Mouse (Mus musculus): ENCODE measurements around the gene Grin2d. TPM values are rescaled to one million over a fixed set of nuclear protein-coding genes. Genes with fewer than 3 reads are reported as not detected.
A peak's percentile ranks its signal among the peaks of the same experiment; 100 is the strongest.

The Grin2d gene
- polyA plus RNA-seq, 1 experiment from 2014 or later: 0.17 TPM

DNA sequence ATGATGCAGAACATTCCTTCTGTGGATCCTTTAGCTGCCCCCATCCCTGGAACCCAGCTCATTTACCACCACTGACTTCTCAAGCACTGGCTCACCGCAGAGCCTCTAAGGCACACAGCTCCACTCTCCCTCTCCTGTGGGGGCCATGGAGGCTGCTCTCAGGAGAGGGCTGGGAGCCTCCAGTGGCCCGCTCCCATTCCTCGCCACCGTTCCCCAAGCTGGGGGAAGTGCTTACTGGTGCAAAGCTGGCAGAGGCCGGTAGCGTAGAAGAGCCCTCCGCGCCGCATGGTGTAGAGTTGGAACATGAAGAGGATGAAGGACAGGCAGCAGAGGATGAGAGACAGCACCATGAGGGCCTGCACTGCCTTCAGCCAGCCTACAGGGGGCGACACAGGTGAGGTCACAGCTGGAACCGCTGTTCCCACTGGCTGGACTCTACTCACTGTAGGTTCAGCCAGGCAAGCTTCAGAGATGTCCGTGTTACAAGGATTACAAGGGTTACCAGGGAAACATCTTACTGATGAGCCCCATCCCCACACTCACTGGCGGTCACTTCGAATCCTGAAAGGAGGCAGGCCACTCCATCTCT is 41.0 kb upstream of the Grin2d start:
- Histone ChIP-seq H3K4me2 (ENCODE audit: low read depth, low read length) (peak overlapping the region; percentile 51; the same call in 1 of the 2 replicates), H3K36me3 (ENCODE audit: control insufficient read depth, insufficient read depth) (no peaks in the 10 kb centered on the region), H3K27ac (ENCODE audit: low read length) (no peak overlapping the region), H3K4me3 (ENCODE audit: low read length) (no peak overlapping the region), H3K27me3 (ENCODE audit: control insufficient read depth, insufficient read depth, low read length) (no peaks in the 10 kb centered on the region), H3K9me3 (replicated peaks; ENCODE audit: control insufficient read depth, low read length) (no peaks in the 10 kb centered on the region), H3K4me1 (ENCODE audit: control insufficient read depth, insufficient read depth, low read length) (peaks cover 25% of the 10 kb centered on the region), H3K9ac (ENCODE audit: low read length) (no peak overlapping the region)
- ATAC-seq (replicated peaks; ENCODE audit: extremely low read depth, insufficient read depth, low FRiP score): no peak
- WGBS: 64% methylated on average over 14 of the region's 14 CpGs

DNA sequence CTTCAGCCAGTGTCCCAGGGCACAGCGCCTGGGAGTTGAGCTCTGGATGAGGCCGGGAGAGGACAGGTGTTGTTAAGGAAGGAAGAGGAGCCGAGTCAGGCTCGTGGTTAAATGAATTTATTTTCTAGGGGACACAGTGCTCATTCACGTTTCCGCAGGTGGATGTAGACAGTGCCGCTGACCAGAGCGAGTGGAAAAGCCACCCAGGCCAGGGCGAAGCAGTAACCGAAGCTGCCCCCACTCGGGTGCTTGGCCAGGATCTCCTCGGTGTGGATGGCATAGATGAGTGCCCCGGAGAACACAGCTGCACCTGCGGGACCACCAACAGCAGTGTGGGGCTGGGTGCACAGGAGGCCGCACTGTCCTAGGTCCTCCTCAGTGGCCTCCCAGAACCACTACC is 39.7 kb upstream of the Grin2d start:
- Histone ChIP-seq H3K27me3 (ENCODE audit: control insufficient read depth, insufficient read depth, low read length) (no peaks in the 10 kb centered on the region), H3K4me3 (ENCODE audit: low read length) (no peak overlapping the region), H3K4me2 (ENCODE audit: low read depth, low read length) (no peak overlapping the region), H3K27ac (ENCODE audit: low read length) (no peak overlapping the region), H3K36me3 (ENCODE audit: control insufficient read depth, insufficient read depth) (no peaks in the 10 kb centered on the region), H3K9me3 (replicated peaks; ENCODE audit: control insufficient read depth, low read length) (no peaks in the 10 kb centered on the region), H3K9ac (ENCODE audit: low read length) (no peak overlapping the region), H3K4me1 (ENCODE audit: control insufficient read depth, insufficient read depth, low read length) (peaks cover 25% of the 10 kb centered on the region)
- 86% methylated on average over 15 of the region's 15 CpGs for WGBS
- ATAC-seq (replicated peaks; ENCODE audit: extremely low read depth, insufficient read depth, low FRiP score): no peak

DNA sequence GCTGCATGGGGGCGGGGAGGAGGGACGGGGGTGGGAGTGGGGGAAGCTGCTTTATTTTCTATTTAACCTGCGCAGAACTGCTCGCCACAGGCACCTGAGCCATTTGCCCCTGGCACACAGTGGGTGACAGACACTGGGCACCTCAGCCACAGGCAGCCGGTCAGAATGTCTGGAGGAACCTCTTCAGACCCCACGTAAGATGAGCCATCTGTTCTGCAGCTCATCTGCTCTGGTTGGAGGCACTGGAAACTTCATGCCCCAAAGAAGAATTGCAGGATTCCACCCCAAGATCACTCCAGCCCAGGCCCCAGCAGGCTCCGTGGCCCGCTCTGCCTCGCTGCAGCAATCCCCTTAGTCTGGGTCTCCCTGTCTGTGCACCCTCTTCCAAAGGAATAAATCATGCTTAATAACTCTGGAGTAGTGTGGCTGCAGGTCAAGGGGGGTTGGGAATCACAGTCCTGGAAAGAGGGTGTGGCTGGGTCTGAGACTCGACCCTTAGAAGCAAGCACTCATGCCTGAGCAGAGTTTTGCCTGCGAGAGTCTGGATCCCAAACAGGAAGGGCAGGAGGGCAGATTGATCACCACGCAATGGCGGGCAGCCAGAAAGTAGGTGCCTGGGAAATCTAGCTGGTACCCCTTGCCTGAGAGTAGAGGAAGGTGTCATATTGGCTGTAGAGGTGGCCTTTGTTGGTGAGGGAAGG is 39.0 kb upstream of the Grin2d start:
- peak overlapping the region; percentile 53 for H3K4me2 ChIP-seq (ENCODE audit: low read depth, low read length)
- ATAC-seq (replicated peaks; ENCODE audit: extremely low read depth, insufficient read depth, low FRiP score): no peak
- H3K9ac ChIP-seq (ENCODE audit: low read length): peak overlapping the region; percentile 51
- H3K27ac ChIP-seq (ENCODE audit: low read length): peak overlapping the region; percentile 70
- no peaks in the 10 kb centered on the region for H3K9me3 ChIP-seq (replicated peaks; ENCODE audit: control insufficient read depth, low read length)
- H3K4me3 ChIP-seq (ENCODE audit: low read length): peak overlapping the region; percentile 34; the same call in 1 of the 2 replicates
- no peaks in the 10 kb centered on the region for H3K36me3 ChIP-seq (ENCODE audit: control insufficient read depth, insufficient read depth)
- peaks cover 17% of the 10 kb centered on the region for H3K4me1 ChIP-seq (ENCODE audit: control insufficient read depth, insufficient read depth, low read length)
- no peaks in the 10 kb centered on the region for H3K27me3 ChIP-seq (ENCODE audit: control insufficient read depth, insufficient read depth, low read length)
- WGBS: 33% methylated on average over 13 of the region's 13 CpGs

DNA sequence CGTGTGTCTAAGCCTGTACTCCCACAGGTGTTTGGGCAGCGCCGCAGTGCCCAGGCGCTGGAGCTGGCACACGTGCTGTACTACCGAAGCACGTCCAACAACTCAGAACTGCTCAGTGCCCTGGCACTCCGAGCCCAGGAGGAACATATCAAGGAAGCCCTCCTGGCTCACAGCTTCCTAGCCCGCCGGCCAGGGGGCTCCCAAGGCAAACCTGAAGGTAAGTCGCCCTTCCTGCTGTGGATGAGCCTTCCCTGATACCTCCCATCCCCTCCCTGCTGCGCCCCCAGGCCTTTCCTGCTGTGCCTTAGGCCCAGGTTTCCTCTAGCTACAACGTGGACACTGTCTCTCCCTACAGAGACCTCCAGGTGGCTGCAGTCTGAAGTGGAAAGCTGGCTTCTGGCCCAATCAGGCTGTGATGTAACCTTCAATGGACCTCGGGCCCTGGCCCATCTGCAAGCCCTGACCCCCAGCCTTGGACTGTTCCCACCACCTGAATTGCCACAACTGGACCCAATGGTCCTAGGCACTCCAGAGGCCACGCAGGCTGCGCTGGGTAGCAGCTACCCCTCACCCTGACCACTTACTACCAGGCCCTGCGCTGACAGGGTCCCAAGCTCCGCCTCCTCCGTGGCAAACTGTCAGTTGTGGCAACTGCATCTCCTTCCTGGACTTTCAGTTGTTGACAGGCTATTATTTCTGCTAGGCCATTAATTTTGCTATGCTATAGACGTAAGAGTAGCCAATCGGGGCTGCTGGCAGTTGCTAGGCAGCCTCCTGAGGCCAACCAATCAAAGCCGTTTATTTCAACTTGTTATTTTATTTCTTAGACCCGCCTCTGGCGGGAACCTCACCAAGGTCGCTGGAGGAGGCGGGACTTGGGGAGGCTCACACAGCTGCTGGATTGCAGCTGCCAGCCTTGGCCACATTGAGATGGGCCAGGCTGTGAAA is 38.2 kb upstream of the Grin2d start:
- H3K4me2 ChIP-seq (ENCODE audit: low read depth, low read length): peak overlapping the region; percentile 53
- ATAC-seq (replicated peaks; ENCODE audit: extremely low read depth, insufficient read depth, low FRiP score): peak; percentile 71
- H3K4me1 ChIP-seq (ENCODE audit: control insufficient read depth, insufficient read depth, low read length): peaks cover 17% of the 10 kb centered on the region
- H3K27me3 ChIP-seq (ENCODE audit: control insufficient read depth, insufficient read depth, low read length): no peaks in the 10 kb centered on the region
- WGBS: 41% methylated on average over 26 of the region's 26 CpGs
- peak overlapping the region; percentile 5 for H3K27ac ChIP-seq (ENCODE audit: low read length)
- peak overlapping the region; percentile 34 for H3K4me3 ChIP-seq (ENCODE audit: low read length)
- no peaks in the 10 kb centered on the region for H3K9me3 ChIP-seq (replicated peaks; ENCODE audit: control insufficient read depth, low read length)
- H3K36me3 ChIP-seq (ENCODE audit: control insufficient read depth, insufficient read depth): no peaks in the 10 kb centered on the region
- peak overlapping the region; percentile 51 for H3K9ac ChIP-seq (ENCODE audit: low read length)

DNA sequence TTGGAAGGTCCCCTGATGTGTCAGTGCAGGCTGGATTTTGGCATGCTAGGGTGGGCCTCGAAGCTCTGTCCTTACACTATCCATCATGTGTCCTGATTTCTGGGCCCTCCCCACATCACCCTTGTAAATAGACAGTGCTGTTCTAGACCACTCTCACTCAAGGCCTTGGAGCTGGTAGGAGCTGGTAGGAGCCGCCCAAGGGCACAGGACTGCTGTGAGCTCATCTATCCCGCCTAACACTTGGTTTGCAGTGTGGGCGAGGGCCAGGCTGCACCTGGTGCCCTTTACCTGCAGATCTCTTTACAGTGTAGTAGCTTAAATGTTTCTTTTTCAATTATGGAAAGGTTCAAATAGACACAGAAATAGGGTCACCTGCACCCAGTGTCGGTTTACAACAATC is 36.8 kb upstream of the Grin2d start:
- H3K36me3 ChIP-seq (ENCODE audit: control insufficient read depth, insufficient read depth): peaks cover 5% of the 10 kb centered on the region
- WGBS: 82% methylated on average over 5 of the region's 5 CpGs
- H3K9me3 ChIP-seq (replicated peaks; ENCODE audit: control insufficient read depth, low read length): no peaks in the 10 kb centered on the region; the same call in 1 of the 2 replicates
- H3K4me1 ChIP-seq (ENCODE audit: control insufficient read depth, insufficient read depth, low read length): peaks cover 17% of the 10 kb centered on the region
- H3K4me2 ChIP-seq (ENCODE audit: low read depth, low read length): no peak overlapping the region
- no peak for ATAC-seq (replicated peaks; ENCODE audit: extremely low read depth, insufficient read depth, low FRiP score)
- no peak overlapping the region for H3K27ac ChIP-seq (ENCODE audit: low read length)
- no peak overlapping the region for H3K4me3 ChIP-seq (ENCODE audit: low read length)
- H3K9ac ChIP-seq (ENCODE audit: low read length): no peak overlapping the region
- no peaks in the 10 kb centered on the region for H3K27me3 ChIP-seq (ENCODE audit: control insufficient read depth, insufficient read depth, low read length)

DNA sequence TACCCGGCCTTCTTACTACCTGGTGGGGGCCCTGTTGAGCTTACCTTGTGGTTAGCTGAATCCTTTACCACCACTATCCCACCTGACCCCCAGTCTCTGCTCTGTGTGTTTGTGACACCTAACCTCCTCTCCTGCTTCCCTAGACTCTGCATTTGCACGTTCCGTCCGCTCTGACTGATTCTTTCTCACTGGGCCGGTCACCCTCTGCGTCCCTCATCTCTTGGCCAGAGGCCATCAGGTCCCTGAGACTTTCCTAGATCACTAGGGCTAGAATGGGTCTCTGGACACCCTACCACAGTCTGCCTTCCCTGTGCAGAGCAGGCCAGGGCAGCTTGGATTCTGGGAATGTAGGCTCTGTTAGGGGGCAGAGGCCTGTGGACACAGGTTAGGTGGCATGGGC is 35.9 kb upstream of the Grin2d start:
- H3K27ac ChIP-seq (ENCODE audit: low read length): no peak overlapping the region
- peaks cover 17% of the 10 kb centered on the region for H3K4me1 ChIP-seq (ENCODE audit: control insufficient read depth, insufficient read depth, low read length)
- no peaks in the 10 kb centered on the region; the same call in 1 of the 2 replicates for H3K9me3 ChIP-seq (replicated peaks; ENCODE audit: control insufficient read depth, low read length)
- H3K9ac ChIP-seq (ENCODE audit: low read length): no peak overlapping the region
- ATAC-seq (replicated peaks; ENCODE audit: extremely low read depth, insufficient read depth, low FRiP score): no peak
- no peak overlapping the region for H3K4me3 ChIP-seq (ENCODE audit: low read length)
- 86% methylated on average over 6 of the region's 6 CpGs for WGBS
- no peaks in the 10 kb centered on the region for H3K27me3 ChIP-seq (ENCODE audit: control insufficient read depth, insufficient read depth, low read length)
- H3K4me2 ChIP-seq (ENCODE audit: low read depth, low read length): no peak overlapping the region
- H3K36me3 ChIP-seq (ENCODE audit: control insufficient read depth, insufficient read depth): peaks cover 15% of the 10 kb centered on the region

DNA sequence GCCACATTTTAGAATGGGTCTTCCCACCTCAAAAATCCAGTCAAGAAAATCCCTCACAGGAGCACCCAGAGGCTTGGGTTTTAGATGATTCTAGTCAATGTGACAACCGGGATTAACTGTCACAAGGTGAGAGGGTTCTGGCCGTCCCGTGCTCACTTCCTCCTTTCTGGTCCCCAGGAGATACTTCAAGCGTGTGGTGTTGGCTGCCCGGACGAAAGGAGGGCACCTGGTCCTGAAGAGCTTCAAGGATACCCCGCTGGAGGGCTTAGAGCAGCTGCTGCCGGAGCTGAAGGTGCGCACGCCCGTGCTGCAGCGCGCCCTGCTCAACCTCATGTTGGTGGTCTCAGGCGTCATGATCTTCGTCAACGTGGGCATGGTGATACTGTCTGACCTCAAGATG is 31.0 kb upstream of the Grin2d start:
- no peaks in the 10 kb centered on the region for H3K27me3 ChIP-seq (ENCODE audit: control insufficient read depth, insufficient read depth, low read length)

DNA sequence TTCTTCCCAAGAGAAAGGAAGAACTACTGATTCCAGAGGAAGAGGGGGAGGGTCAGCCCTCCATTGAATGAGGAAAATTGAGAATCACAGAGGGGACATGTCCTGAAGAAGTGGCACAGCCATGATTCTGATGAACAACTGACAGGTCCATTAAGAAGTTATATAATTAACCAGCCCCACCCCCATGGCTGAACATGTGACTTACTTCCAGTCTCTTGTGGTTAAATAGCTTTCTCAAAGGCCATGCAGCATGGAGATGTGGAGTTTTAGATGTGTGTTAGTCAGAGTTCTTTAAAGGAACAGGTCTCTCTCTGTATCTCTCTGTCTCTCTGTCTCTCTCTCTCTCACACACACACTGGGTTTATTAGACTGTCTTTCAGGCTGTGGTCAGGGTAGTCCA is 30.2 kb upstream of the Grin2d start:
- Histone ChIP-seq H3K27ac (ENCODE audit: low read length) (no peak overlapping the region), H3K9me3 (replicated peaks; ENCODE audit: control insufficient read depth, low read length) (no peaks in the 10 kb centered on the region; the same call in 1 of the 2 replicates), H3K4me2 (ENCODE audit: low read depth, low read length) (no peak overlapping the region), H3K4me1 (ENCODE audit: control insufficient read depth, insufficient read depth, low read length) (no peaks in the 10 kb centered on the region), H3K4me3 (ENCODE audit: low read length) (no peak overlapping the region), H3K9ac (ENCODE audit: low read length) (no peak overlapping the region), H3K36me3 (ENCODE audit: control insufficient read depth, insufficient read depth) (peaks cover 18% of the 10 kb centered on the region), H3K27me3 (ENCODE audit: control insufficient read depth, insufficient read depth, low read length) (no peaks in the 10 kb centered on the region)
- no peak for ATAC-seq (replicated peaks; ENCODE audit: extremely low read depth, insufficient read depth, low FRiP score)

More for the DNA sequence above, 31.0 kb upstream of the Grin2d start:
- Histone ChIP-seq H3K4me1 (ENCODE audit: control insufficient read depth, insufficient read depth, low read length) (no peaks in the 10 kb centered on the region), H3K36me3 (ENCODE audit: control insufficient read depth, insufficient read depth) (peaks cover 18% of the 10 kb centered on the region), H3K27ac (ENCODE audit: low read length) (no peak overlapping the region), H3K4me2 (ENCODE audit: low read depth, low read length) (no peak overlapping the region), H3K4me3 (ENCODE audit: low read length) (no peak overlapping the region), H3K9me3 (replicated peaks; ENCODE audit: control insufficient read depth, low read length) (no peaks in the 10 kb centered on the region; the same call in 1 of the 2 replicates), H3K9ac (ENCODE audit: low read length) (no peak overlapping the region)
- 92% methylated on average over 16 of the region's 16 CpGs for WGBS
- ATAC-seq (replicated peaks; ENCODE audit: extremely low read depth, insufficient read depth, low FRiP score): no peak

All from heart, embryonic 16.5 days (tissue).